Mouse (Mus musculus) heart, postnatal 0 days (tissue): ENCODE measurements around the gene Pnpla5.

ENCODE experiments used
- CTCF ChIP-seq: IDR thresholded peaks from 2 replicates; pipeline ENCODE4 v1.5.1; 2016; ENCODE audit warnings: antibody characterized with exemption, control low read depth, low read depth
- EP300 ChIP-seq: IDR thresholded peaks from 2 replicates; pipeline ENCODE4 v1.6.1; 2016; ENCODE audit warnings: antibody characterized with exemption, low read depth

GRCm38 (mm10) chr15:84113873-84114272 lies 9.1 kb downstream of the Pnpla5 start:
- TF ChIP-seq EP300 (no peak), CTCF (no peak)
